Mouse (Mus musculus) heart, postnatal 0 days (tissue): Measurements from ENCODE around the gene Tedc1. TPM values are rescaled to one million over a fixed set of nuclear protein-coding genes. Genes with fewer than 3 reads are reported as not detected.

Source experiments
- ATAC-seq: fragments of 200-750 bp; cut with Nextera tagmentation; 2 replicates; pipeline ENCODE4 v1.8.0; 2017; ENCODE audit warnings: low read depth, moderate number of reproducible peaks, moderate library complexity; ENCODE audit not compliant: insufficient read depth
- DNase-seq: peaks from one replicate; pipeline ENCODE4 v3.0.0-alpha.2; 2016; ENCODE audit warnings: low spot score
- H3K27ac ChIP-seq: fragments of 300-500 bp; sonication (generic); 2 replicates; pipeline ENCODE4 v1.5.1; 2014; ENCODE audit warnings: low read depth, mild to moderate bottlenecking
- H3K27me3 ChIP-seq: fragments of 300-500 bp; sonication (generic); 2 replicates; pipeline ENCODE4 v1.6.1; 2014; ENCODE audit warnings: low read length, mixed read lengths; ENCODE audit not compliant: control insufficient read depth, insufficient read depth
- H3K36me3 ChIP-seq: fragments of 300-500 bp; sonication (generic); replicated peaks from 2 replicates; pipeline ENCODE4 v1.6.1; 2014; ENCODE audit warnings: low read length, mixed read lengths; ENCODE audit not compliant: control insufficient read depth, insufficient read depth
- H3K4me1 ChIP-seq: fragments of 300-500 bp; sonication (generic); 2 replicates; pipeline ENCODE4 v1.6.1; 2014; ENCODE audit warnings: antibody characterized with exemption; ENCODE audit not compliant: control insufficient read depth, insufficient read depth
- H3K4me2 ChIP-seq: fragments of 300-500 bp; sonication (generic); 2 replicates; pipeline ENCODE4 v1.6.1; 2014; ENCODE audit warnings: low read depth, mild to moderate bottlenecking, low read length, moderate library complexity
- H3K4me3 ChIP-seq: fragments of 300-500 bp; sonication (generic); 2 replicates; pipeline ENCODE4 v1.5.1; 2014; ENCODE audit warnings: low read depth, low read length
- H3K9ac ChIP-seq: fragments of 300-500 bp; sonication (generic); replicated peaks from 2 replicates; pipeline ENCODE4 v1.6.1; 2014; ENCODE audit warnings: low read depth, low read length, mixed read lengths
- H3K9me3 ChIP-seq: fragments of 300-500 bp; sonication (generic); replicated peaks from 2 replicates; pipeline ENCODE4 v1.6.1; 2016; ENCODE audit warnings: low read length; ENCODE audit not compliant: control insufficient read depth
- CTCF ChIP-seq: IDR thresholded peaks from 2 replicates; pipeline ENCODE4 v1.5.1; 2016; ENCODE audit warnings: antibody characterized with exemption, control low read depth, low read depth
- EP300 ChIP-seq: IDR thresholded peaks from 2 replicates; pipeline ENCODE4 v1.6.1; 2016; ENCODE audit warnings: antibody characterized with exemption, low read depth
- WGBS: fragments of 180-500 bp; shearing (Covaris S2); extraction: QIAGEN DNeasy Blood & Tissue Kit; methylation state at CpG from one replicate; pipeline ENCODE4 v1.1.7; 2014; 5-methylcytosine and 5-hydroxymethylcytosine counted together
- polyA plus RNA-seq: library from polyadenylated mRNA; unstranded; fragments of >200 nt; fragmentation: Nextera tagmentation; extraction: Ambion mirVana; gene quantifications from 2 replicates; pipeline ENCODE4 v1.2.1, GENCODE M21; 2015
- total RNA-seq: library from RNA; depleted of rRNA; stranded (reverse); fragments of >200 nt; gene quantifications from 2 replicates; pipeline ENCODE4 v1.2.3, GENCODE M21; 2014; ENCODE audit warnings: low replicate concordance

Tedc1 gene
- total and polyA plus RNA-seq, 2 experiments from 2014 or later = 4.5 to 6.7 TPM

DNA sequence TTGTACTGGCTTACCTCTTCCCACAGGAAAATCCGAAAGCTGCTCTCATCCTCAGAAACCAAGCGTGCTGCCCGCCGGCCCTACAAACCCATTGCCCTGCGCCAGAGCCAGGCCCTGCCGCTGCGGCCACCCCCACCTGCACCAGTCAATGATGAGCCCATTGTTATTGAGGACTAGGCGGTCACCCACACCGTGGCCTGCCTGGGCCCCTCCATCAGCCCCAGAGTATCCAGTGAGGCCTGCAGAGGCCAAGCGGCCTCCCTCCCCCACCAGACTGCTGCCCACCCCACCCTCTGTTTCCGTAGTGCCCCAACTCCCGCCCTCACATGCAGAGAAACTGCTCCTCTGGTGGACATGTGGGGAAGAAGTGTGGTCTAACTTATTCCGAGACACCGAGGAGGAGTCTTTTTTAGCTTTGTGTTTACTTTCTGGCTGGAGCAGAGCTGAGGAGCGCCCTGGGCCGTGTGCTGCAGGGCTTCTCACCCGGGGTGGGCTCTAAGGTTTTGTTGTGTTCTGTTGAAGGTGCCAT lies 19.7 kb upstream of the Tedc1 start:
- Histone ChIP-seq H3K4me1 (peaks cover 60% of the 10 kb centered on the region), H3K36me3 (peaks cover 45% of the 10 kb centered on the region), H3K27me3 (no peaks in the 10 kb centered on the region), H3K4me3 (no peak overlapping the region), H3K9me3 (no peaks in the 10 kb centered on the region), H3K4me2 (no peak overlapping the region), H3K27ac (peak overlapping the region; percentile 98), H3K9ac (no peak overlapping the region; the same call in 1 of the 2 replicates)
- no peak for TF ChIP-seq EP300
- peak; percentile 52 for TF ChIP-seq CTCF
- ATAC-seq (no peak), DNase-seq (peak; percentile 51)
- WGBS = 59% methylated on average over 17 of the region's 17 CpGs

DNA sequence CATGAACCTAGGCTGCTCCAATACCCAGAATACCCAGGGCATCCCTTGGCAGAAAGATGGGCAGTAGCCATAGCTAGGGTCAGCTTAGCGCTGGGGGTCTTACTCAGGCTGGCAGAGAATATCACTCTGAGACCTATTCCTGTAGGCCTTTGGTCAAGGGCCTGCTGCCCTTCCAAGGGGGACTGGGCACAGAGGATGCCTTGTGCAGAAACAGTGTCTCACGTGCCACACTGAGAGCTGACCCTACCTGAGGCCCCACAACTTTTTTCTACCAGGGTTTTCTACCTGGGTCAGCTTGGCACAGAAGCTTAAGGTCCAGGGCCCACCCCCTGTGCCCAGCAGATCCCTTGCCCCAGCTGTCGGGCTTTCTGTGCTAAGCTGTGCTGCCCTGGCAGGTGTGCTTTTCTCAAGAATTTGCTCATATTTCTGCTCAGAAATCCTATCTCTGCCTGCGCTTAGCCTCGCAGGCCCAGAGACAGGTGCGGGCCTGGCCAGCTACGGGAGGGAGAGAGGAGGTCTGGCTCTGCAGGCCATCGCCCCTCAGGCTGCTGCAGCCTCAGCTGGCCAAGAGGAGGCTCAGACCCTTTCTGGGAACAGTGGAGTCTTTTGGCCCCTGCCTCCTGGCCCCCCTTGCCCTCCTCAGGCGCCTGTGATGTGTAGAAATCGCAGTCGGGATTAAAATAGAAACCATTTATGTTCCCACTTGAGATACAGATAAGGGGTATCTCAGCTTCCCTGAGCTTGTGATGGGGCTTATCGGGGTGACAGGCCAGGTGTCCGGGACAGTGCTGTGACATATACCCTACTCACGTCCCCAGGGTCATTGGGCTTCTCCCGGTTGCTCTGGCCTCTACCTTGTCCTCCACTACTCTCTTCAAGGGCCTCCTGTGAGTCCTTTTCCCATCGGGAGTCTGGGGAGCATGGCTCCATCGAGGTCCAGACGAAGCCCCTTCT lies 18.7 kb upstream of the Tedc1 start:
- H3K36me3 ChIP-seq = peaks cover 37% of the 10 kb centered on the region
- DNase-seq = peak; percentile 86
- TF ChIP-seq EP300 (peak; percentile 99), CTCF (no peak)
- no peaks in the 10 kb centered on the region for H3K9me3 ChIP-seq
- no peak overlapping the region for H3K4me3 ChIP-seq
- peak overlapping the region; percentile 98 for H3K27ac ChIP-seq
- no peaks in the 10 kb centered on the region for H3K27me3 ChIP-seq
- no peak overlapping the region for H3K9ac ChIP-seq
- peak; percentile 31 for ATAC-seq
- no peak overlapping the region for H3K4me2 ChIP-seq
- 41% methylated on average over 18 of the region's 18 CpGs for WGBS
- H3K4me1 ChIP-seq = peaks cover 53% of the 10 kb centered on the region

DNA sequence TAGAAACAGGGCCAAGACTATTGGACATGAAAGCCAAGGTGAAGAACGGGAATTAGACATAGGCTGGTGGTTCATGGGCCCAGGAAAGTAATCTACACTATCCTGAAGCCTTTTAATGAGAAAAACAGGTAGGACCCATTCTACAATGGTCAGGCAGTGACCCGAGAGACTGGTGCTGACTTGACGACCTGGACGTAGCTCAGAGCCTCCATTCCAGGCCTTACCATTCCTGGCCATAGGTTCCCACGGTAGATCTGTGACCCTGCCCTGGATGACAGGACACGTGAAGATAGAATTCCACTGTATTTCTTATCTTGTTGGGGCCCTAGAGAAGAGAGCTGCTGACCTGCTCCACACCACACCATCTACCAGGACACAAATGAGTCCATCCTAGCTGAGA lies 17.9 kb upstream of the Tedc1 start:
- Histone ChIP-seq H3K27ac (peak overlapping the region; percentile 98), H3K9ac (no peak overlapping the region; the same call in 1 of the 2 replicates), H3K9me3 (no peaks in the 10 kb centered on the region), H3K4me2 (0 out of 2 replicates have a peak overlapping the region, but pooled peaks have one; percentile 91), H3K27me3 (no peaks in the 10 kb centered on the region), H3K4me1 (peaks cover 49% of the 10 kb centered on the region), H3K4me3 (no peak overlapping the region), H3K36me3 (peaks cover 38% of the 10 kb centered on the region)
- DNase-seq = no peak
- WGBS = 22% methylated on average over 6 of the region's 6 CpGs
- no peak for ATAC-seq
- no peak for TF ChIP-seq EP300
- no peak for TF ChIP-seq CTCF

DNA sequence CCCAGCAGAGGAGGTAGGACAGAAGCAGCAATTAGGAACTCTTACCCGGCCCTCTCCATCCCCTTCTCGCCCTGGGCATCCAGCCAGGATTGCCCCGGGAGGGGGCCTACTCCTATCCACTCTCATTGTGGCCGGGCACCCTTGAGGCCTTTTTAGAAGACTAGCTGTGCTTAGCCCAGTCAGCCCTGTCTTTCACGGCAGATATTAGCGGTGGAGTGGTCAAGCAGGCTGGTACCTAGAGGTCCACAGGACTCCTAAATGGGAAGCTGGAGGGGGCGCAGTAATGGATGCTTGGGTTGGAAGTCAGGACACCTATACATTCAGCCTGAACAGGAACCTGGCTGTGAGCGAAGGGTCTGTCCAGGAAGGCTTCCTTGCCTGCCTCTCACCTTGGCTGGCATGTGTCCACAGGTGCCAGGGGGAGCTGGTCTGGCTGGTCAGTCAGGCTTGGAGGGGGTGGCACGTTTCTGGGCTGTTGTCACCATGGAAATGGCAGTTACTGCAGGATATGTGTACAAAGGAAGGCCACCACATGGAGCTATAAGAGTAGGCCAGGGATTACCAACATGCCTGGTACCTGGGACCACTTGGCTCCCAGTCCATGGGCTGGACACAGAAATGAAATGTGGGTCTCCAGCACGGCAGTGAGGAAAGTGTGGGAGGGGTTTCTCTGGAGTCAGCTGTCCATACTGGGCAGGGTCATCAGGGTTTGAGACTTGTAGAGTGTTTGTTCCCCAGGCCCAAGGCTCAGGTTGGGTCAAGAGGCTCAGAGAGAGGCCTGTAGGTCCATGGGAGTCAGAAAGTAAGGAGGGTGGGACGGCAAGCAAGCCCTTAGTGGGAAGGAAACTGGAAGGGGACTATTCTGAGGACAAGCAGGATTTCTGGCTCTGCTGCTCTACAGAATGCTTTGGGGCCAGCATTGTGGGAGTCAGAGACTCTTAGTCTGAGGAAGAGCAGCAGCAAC lies 17.0 kb upstream of the Tedc1 start:
- no peak for TF ChIP-seq CTCF
- no peak for TF ChIP-seq EP300
- Histone ChIP-seq H3K4me1 (peaks cover 43% of the 10 kb centered on the region), H3K27me3 (no peaks in the 10 kb centered on the region), H3K36me3 (peaks cover 39% of the 10 kb centered on the region), H3K27ac (peak overlapping the region; percentile 98), H3K4me2 (peak overlapping the region; percentile 91), H3K9me3 (no peaks in the 10 kb centered on the region), H3K4me3 (peak overlapping the region; percentile 88), H3K9ac (peak overlapping the region; percentile 26)
- 24% methylated on average over 11 of the region's 11 CpGs for WGBS
- ATAC-seq (no peak), DNase-seq (no peak)
